Mouse (Mus musculus): ENCODE data around the gene Serpinf1.

DNA sequence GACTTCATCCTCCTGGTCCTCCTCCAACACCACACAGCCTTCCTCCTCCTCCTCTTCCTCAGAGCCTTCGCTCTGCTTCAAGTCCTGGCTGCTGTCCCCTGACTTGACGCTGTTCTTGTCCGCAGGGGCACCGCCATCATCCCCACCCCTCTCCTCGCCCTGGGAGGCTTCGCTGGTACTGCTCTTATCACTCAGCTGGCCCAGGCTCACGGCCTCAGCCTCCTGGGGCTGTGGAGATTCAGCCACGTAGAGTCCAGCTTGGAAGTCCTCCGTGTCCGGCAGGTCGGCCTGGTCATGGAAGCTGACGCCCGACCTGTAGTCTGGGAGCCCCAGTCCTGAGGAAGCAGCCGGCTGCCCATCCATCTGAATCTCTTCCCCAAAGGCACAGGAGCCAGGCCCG is 28.4 kb upstream of the Serpinf1 start:
- no peak for TF ChIP-seq POLR2A (IDR thresholded peaks at IDR 0.05; ENCODE audit: extremely low read depth, insufficient read depth, low read length)
- no peak for TF ChIP-seq CTCF (IDR thresholded peaks at IDR 0.05; ENCODE audit: extremely low read depth, insufficient read depth, low read length)

Data from cortical plate, adult 2 months (tissue).